Mouse (Mus musculus): ENCODE measurements around the gene Igf1r. TPM values are rescaled to one million over a fixed set of nuclear protein-coding genes. Genes with fewer than 3 reads are reported as not detected.
A peak's percentile ranks its signal among the peaks of the same experiment; 100 is the strongest.

Gene Igf1r
- total and polyA plus RNA-seq, 3 experiments, result 5.6 to 14.4 (median 12.3) TPM

DNA sequence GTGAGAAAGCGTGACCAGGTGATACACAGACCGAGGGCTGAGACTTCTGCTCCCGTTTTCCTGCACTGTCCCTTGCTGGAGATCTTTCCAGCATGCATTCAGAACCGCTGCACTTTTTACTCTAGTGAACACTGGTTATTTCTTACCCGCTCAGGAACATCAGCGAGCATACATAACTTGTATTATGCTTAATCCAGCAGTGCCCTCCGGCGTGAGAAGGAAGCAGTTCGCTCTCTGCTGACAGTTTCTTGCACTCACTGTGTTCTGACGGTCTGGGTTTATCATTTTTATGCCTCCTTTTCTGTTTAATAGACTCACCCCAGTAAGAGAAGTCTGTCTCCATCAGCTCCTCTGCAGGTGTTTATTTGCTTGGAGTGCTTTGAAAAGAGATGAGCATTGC is 183.4 kb downstream of the Igf1r start:
- peaks cover 8% of the 10 kb centered on the region for H3K4me1 ChIP-seq (ENCODE audit: control insufficient read depth, insufficient read depth, low read length)
- intact Hi-C loops (cut with DNase I), result loop anchor here (5.0 kb wide), 1 partner anchor 166 kb away; no protein-coding TSS in a partner anchor

DNA sequence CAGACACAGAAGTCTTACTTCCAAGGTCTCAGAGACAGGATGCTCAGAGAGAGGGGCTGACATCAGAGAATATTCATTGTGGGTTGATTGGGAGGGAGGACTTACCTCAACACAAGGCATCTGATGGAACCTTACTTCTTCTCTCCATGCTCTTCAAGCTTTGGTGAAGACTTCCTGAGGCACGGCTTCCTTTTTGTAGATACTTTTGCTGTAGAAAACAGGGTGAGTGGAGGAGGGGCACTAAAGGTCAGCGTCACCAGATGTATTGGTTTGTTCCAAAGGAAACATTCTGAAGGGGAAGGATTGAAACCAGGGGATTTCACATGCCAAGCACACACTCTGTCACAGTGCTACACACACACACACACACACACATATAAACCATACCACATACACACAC is 186.8 kb downstream of the Igf1r start:
- Histone ChIP-seq H3K36me3 (ENCODE audit: control insufficient read depth, insufficient read depth, low read length) (no peaks in the 10 kb centered on the region), H3K4me1 (ENCODE audit: control insufficient read depth, insufficient read depth, low read length) (peaks cover 8% of the 10 kb centered on the region), H3K4me3 (no peak overlapping the region), H3K27ac (peak overlapping the region; percentile 26), H3K9ac (ENCODE audit: low read depth, low read length) (no peak overlapping the region), H3K27me3 (ENCODE audit: control insufficient read depth, insufficient read depth, low read length) (no peaks in the 10 kb centered on the region), H3K79me2 (replicated peaks; ENCODE audit: control insufficient read depth, insufficient read depth, low read length) (peaks cover 1% of the 10 kb centered on the region; the same call in 1 of the 2 replicates)
- intact Hi-C loops (cut with DNase I), result loop anchor here (5.0 kb wide), 1 partner anchor 163 kb away; no protein-coding TSS in a partner anchor
- no peak for DNase-seq
- 37% methylated on average over 2 of the region's 2 CpGs for WGBS
- TF ChIP-seq EP300 (IDR thresholded peaks at IDR 0.05; ENCODE audit: insufficient read depth, low read depth, low read length) (no peak), POLR2A (IDR thresholded peaks at IDR 0.05; ENCODE audit: insufficient read depth, low read depth, low read length) (no peak), CTCF (IDR thresholded peaks at IDR 0.05) (no peak)

More for the DNA sequence above, 183.4 kb downstream of the Igf1r start:
- 87% methylated on average over 10 of the region's 10 CpGs for WGBS
- Histone ChIP-seq H3K27me3 (ENCODE audit: control insufficient read depth, insufficient read depth, low read length) (no peaks in the 10 kb centered on the region), H3K27ac (no peak overlapping the region), H3K9ac (ENCODE audit: low read depth, low read length) (no peak overlapping the region), H3K36me3 (ENCODE audit: control insufficient read depth, insufficient read depth, low read length) (no peaks in the 10 kb centered on the region), H3K79me2 (replicated peaks; ENCODE audit: control insufficient read depth, insufficient read depth, low read length) (peaks cover 1% of the 10 kb centered on the region; the same call in 1 of the 2 replicates), H3K4me3 (no peak overlapping the region)
- TF ChIP-seq EP300 (IDR thresholded peaks at IDR 0.05; ENCODE audit: insufficient read depth, low read depth, low read length), result no peak
- TF ChIP-seq CTCF (IDR thresholded peaks at IDR 0.05), result no peak
- no peak for TF ChIP-seq POLR2A (IDR thresholded peaks at IDR 0.05; ENCODE audit: insufficient read depth, low read depth, low read length)
- no peak for DNase-seq

DNA sequence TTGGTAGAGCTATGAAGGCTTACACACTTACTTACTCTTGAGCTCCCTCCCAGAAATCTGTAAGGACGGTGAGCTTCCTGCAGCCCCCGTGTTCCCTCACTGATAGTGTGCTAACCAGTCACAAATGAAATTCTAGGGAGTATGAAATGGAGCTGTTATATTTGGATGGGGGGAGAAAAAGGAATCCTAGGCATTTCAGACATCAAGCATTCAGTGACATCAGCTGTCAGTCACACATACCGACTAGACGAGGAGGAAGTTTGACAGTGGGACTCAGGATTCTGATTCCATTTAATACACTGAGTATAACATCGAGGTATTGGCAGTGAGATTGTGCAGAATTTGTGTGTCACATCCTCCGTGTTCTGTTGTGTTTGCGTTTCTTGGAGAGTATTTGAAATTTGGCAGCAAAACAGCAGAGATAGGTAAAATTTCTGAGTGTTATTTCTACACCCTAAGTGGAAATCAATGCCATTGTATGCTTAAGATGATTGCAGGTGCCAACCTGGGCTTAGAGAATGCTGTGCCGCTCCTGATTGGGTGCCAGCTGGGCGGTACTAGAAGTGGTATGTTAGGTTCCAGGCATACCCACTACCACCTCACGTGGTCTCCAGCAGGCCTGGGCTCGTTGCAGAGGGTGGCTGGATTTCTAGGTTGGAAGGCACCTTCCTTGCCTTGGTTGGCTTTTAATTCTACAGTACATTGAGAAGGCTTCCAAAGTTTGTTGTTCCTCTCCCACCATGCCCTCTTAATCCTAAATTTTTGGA is 187.6 kb downstream of the Igf1r start:
- H3K9ac ChIP-seq (ENCODE audit: low read depth, low read length), result no peak overlapping the region
- TF ChIP-seq EP300 (IDR thresholded peaks at IDR 0.05; ENCODE audit: insufficient read depth, low read depth, low read length) (no peak), CTCF (IDR thresholded peaks at IDR 0.05) (no peak), POLR2A (IDR thresholded peaks at IDR 0.05; ENCODE audit: insufficient read depth, low read depth, low read length) (no peak)
- H3K36me3 ChIP-seq (ENCODE audit: control insufficient read depth, insufficient read depth, low read length), result no peaks in the 10 kb centered on the region
- peaks cover 3% of the 10 kb centered on the region; the same call in 1 of the 2 replicates for H3K79me2 ChIP-seq (replicated peaks; ENCODE audit: control insufficient read depth, insufficient read depth, low read length)
- H3K27ac ChIP-seq, result no peak overlapping the region
- H3K4me3 ChIP-seq, result no peak overlapping the region
- no peak for DNase-seq
- H3K27me3 ChIP-seq (ENCODE audit: control insufficient read depth, insufficient read depth, low read length), result no peaks in the 10 kb centered on the region
- peaks cover 13% of the 10 kb centered on the region for H3K4me1 ChIP-seq (ENCODE audit: control insufficient read depth, insufficient read depth, low read length)
- intact Hi-C loops (cut with DNase I), result no loop called here
- 49% methylated on average over 11 of the region's 11 CpGs for WGBS

DNA sequence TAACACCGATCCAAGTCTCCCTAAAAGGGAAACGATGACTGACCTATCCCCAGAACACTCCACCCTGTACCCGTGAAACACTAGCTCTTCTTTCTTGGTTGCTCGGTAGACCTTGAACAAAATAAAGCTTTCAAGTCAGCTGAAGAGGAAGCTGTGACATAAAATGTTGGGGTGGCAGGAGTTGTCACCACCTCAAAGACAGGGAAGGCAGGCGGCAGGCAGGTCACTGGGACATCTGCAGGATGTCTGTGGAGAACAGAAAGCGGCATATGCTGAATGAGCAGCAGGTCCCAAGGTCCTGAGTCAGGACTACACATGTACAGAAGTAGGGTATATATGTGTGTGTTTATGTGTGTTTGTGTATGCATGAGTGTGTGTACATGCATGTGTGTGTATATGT is 191.6 kb downstream of the Igf1r start:
- Histone ChIP-seq H3K79me2 (replicated peaks; ENCODE audit: control insufficient read depth, insufficient read depth, low read length) (peaks cover 2% of the 10 kb centered on the region; the same call in 1 of the 2 replicates), H3K4me3 (no peak overlapping the region), H3K27ac (no peak overlapping the region), H3K36me3 (ENCODE audit: control insufficient read depth, insufficient read depth, low read length) (no peaks in the 10 kb centered on the region), H3K9ac (ENCODE audit: low read depth, low read length) (no peak overlapping the region), H3K4me1 (ENCODE audit: control insufficient read depth, insufficient read depth, low read length) (peaks cover 12% of the 10 kb centered on the region), H3K27me3 (ENCODE audit: control insufficient read depth, insufficient read depth, low read length) (no peaks in the 10 kb centered on the region)
- intact Hi-C loops (cut with DNase I), result no loop called here
- 28% methylated on average over 6 of the region's 6 CpGs for WGBS
- no peak for DNase-seq
- TF ChIP-seq CTCF (IDR thresholded peaks at IDR 0.05) (no peak), EP300 (IDR thresholded peaks at IDR 0.05; ENCODE audit: insufficient read depth, low read depth, low read length) (no peak), POLR2A (IDR thresholded peaks at IDR 0.05; ENCODE audit: insufficient read depth, low read depth, low read length) (no peak)

DNA sequence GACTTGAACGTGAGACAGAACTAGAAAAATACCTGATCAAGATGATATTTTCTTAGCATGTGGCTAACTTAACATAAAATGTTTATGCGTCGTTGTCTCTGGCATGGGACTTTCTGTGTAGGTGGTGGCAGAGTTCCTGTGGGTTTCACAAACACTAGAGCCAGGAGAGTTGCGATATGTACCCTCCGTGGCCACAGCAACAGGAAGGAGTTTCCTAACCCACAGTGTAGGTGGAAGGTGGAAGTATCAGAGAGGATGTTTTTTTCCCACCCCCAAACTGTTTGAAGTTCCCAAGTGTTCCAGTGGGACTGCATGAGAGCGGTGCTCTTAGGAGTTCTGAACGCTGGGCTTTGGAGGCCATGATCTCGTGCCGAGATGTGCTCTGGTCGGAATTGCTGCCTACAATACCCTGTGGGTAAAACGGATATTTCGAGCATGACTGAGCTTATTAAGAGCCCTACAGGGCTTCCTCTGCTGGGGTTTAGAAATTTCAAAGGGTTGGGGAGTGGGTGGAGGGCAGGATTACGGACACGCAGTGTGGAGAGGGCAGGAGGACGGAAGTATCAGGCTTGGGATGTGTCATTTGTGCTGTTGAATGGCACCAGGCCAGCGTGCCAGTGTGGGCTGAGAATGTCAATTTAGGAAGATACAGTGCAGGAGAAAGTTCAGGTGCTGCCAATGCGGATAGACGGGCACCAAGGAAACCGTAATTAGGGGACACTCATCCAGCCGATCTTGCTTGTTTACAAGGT is 195.8 kb downstream of the Igf1r start:
- Histone ChIP-seq H3K4me3 (no peak overlapping the region), H3K27ac (no peak overlapping the region), H3K9ac (ENCODE audit: low read depth, low read length) (no peak overlapping the region), H3K36me3 (ENCODE audit: control insufficient read depth, insufficient read depth, low read length) (peaks cover 2% of the 10 kb centered on the region), H3K79me2 (replicated peaks; ENCODE audit: control insufficient read depth, insufficient read depth, low read length) (0 out of 2 replicates have a peak, but pooled peaks cover 2% of the 10 kb centered on the region), H3K27me3 (ENCODE audit: control insufficient read depth, insufficient read depth, low read length) (no peaks in the 10 kb centered on the region), H3K4me1 (ENCODE audit: control insufficient read depth, insufficient read depth, low read length) (peaks cover 23% of the 10 kb centered on the region)
- DNase-seq, result no peak
- WGBS, result 74% methylated on average over 20 of the region's 20 CpGs
- TF ChIP-seq CTCF (IDR thresholded peaks at IDR 0.05) (no peak), POLR2A (IDR thresholded peaks at IDR 0.05; ENCODE audit: insufficient read depth, low read depth, low read length) (no peak), EP300 (IDR thresholded peaks at IDR 0.05; ENCODE audit: insufficient read depth, low read depth, low read length) (no peak)
- intact Hi-C loops (cut with DNase I), result no loop called here
